Mouse (Mus musculus) MEL (cell line): ENCODE data around the gene Adap1.

Experiments used
- GABPA ChIP-seq: IDR thresholded peaks from 2 replicates; pipeline ENCODE4 v1.6.1; 2012; ENCODE audit warnings: low read depth, mild to moderate bottlenecking, inconsistent platforms, low read length, improper control_type of control experiment, moderate library complexity
- MEF2A ChIP-seq: IDR thresholded peaks from 2 replicates; pipeline ENCODE4 v1.6.1; 2014; ENCODE audit warnings: low read depth, mild to moderate bottlenecking, inconsistent platforms, low read length, improper control_type of control experiment; ENCODE audit not compliant: poor library complexity, insufficient replicate concordance, severe bottlenecking; ENCODE audit errors: extremely low read depth
- MYC ChIP-seq: IDR thresholded peaks from 2 replicates; pipeline ENCODE4 v1.6.1; 2011; ENCODE audit warnings: low read depth, mild to moderate bottlenecking, low read length, improper control_type of control experiment, moderate library complexity
- POLR2A ChIP-seq, 2 experiments: IDR thresholded peaks; 2 replicates each; pipeline ENCODE4 v1.6.1; 2011 to 2012; ENCODE audit warnings: low read length in 2 of 2, mild to moderate bottlenecking in 2 of 2, control low read depth in 1 of 2, improper control_type of control experiment in 1 of 2, low read depth in 1 of 2, moderate library complexity in 1 of 2; ENCODE audit not compliant: control insufficient read depth in 1 of 2, insufficient read depth in 1 of 2, poor library complexity in 1 of 2
- RCOR1 ChIP-seq: IDR thresholded peaks from 2 replicates; pipeline ENCODE4 v1.6.1; 2012; ENCODE audit warnings: low read depth, mild to moderate bottlenecking, inconsistent platforms, low read length, improper control_type of control experiment
- TAL1 ChIP-seq: IDR thresholded peaks from 2 replicates; pipeline ENCODE4 v1.6.1; 2012; ENCODE audit warnings: mild to moderate bottlenecking, inconsistent platforms, low read length, moderate library complexity, mixed read lengths

DNA sequence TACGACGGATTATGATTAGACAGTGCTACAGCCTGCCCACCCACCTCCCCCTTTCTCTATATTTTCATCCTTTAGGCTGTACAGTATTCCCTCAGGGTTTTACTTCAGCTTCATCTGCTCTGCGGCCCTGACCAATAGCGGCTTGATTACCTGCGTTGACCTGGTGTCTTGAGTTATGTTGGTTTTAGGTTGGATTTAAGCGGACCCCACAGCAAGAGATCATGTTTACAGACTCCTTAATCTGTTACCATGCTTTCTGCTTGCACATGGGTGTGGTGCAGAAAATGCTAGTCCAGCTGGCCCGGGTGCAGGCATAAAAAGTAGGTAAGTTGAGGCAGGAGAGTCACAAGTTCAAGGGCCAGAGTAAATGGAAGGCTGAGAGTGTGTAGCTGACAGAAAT lies 74.1 kb downstream of the Adap1 start:
- TF ChIP-seq RCOR1, result no peak
- no peak for TF ChIP-seq MEF2A
- no peak for TF ChIP-seq POLR2A (IDR thresholded peaks at IDR 0.05; ENCODE audit: control insufficient read depth in 1 of 2, insufficient read depth in 1 of 2, low read depth in 1 of 2, low read length in 2 of 2, poor library complexity in 1 of 2)
- no peak for TF ChIP-seq MYC
- TF ChIP-seq TAL1, result no peak
- no peak for TF ChIP-seq GABPA
